Mouse (Mus musculus) stomach, embryonic 15.5 days (tissue): Measurements from ENCODE around the gene Card11. TPM values are rescaled to one million over a fixed set of nuclear protein-coding genes. Genes with fewer than 3 reads are reported as not detected.
A peak's percentile ranks its signal among the peaks of the same experiment; 100 is the strongest.

ENCODE experiments used
- ATAC-seq: fragments of 200-750 bp; cut with Nextera tagmentation; 2 replicates; pipeline ENCODE4 v1.8.0; 2017; ENCODE audit warnings: low read depth, moderate number of reproducible peaks, moderate TSS enrichment; ENCODE audit not compliant: insufficient read depth, low FRiP score
- H3K27ac ChIP-seq: fragments of 300-500 bp; sonication (generic); 2 replicates; pipeline ENCODE4 v1.5.1; 2015; ENCODE audit warnings: mild to moderate bottlenecking, inconsistent platforms
- H3K27me3 ChIP-seq: fragments of 300-500 bp; sonication (generic); replicated peaks from 2 replicates; pipeline ENCODE4 v1.6.1; 2015; ENCODE audit warnings: inconsistent platforms
- H3K36me3 ChIP-seq: fragments of 300-500 bp; sonication (generic); 2 replicates; pipeline ENCODE4 v1.6.1; 2015; ENCODE audit warnings: inconsistent platforms
- H3K4me1 ChIP-seq: fragments of 300-500 bp; sonication (generic); 2 replicates; pipeline ENCODE4 v1.6.1; 2015; ENCODE audit warnings: inconsistent platforms
- H3K4me2 ChIP-seq: fragments of 300-500 bp; sonication (generic); 2 replicates; pipeline ENCODE4 v1.6.1; 2015; ENCODE audit warnings: mild to moderate bottlenecking, inconsistent platforms
- H3K4me3 ChIP-seq: fragments of 300-500 bp; sonication (generic); replicated peaks from 2 replicates; pipeline ENCODE4 v1.5.1; 2015; ENCODE audit warnings: inconsistent platforms
- H3K9ac ChIP-seq: fragments of 300-500 bp; sonication (generic); 2 replicates; pipeline ENCODE4 v1.6.1; 2015; ENCODE audit warnings: inconsistent platforms
- H3K9me3 ChIP-seq: fragments of 300-500 bp; sonication (generic); 2 replicates; pipeline ENCODE4 v1.6.1; 2016; ENCODE audit warnings: inconsistent platforms
- WGBS: fragments of 180-500 bp; shearing (Covaris S2); methylation state at CpG from one replicate; pipeline ENCODE4 v1.1.7; 2015; 5-methylcytosine and 5-hydroxymethylcytosine counted together
- polyA plus RNA-seq: library from polyadenylated mRNA; unstranded; fragments of >200 nt; fragmentation: Nextera tagmentation; extraction: Ambion mirVana; gene quantifications from 2 replicates; pipeline ENCODE4 v1.2.1, GENCODE M21; 2015

Gene Card11
- polyA plus RNA-seq, 1 experiment from 2014 or later, result 0.26 TPM

DNA sequence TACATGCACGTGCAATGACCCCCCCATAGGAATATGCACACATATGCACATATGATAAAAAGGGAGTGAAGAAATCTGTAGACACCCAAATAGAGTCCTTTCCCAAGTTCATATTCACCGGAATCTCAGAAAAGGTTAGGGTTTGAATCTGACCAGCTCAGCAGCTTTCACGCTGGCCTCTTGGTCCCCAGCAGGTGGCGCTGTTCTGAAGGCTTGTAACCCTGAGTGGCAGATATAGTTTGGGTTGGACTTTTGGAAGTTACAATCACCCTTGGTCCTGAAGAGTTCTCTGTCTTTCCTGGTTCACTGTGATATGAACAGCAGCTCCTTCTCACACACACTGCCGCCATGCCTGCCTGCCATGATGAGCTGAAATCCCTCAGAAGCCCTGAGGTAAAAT lies 24.1 kb upstream of the Card11 start:
- 57% methylated on average over 5 of the region's 5 CpGs for WGBS
- Histone ChIP-seq H3K4me1 (no peaks in the 10 kb centered on the region), H3K27me3 (no peaks in the 10 kb centered on the region), H3K4me3 (no peak overlapping the region), H3K9ac (no peak overlapping the region), H3K4me2 (no peak overlapping the region), H3K27ac (no peak overlapping the region), H3K36me3 (no peaks in the 10 kb centered on the region), H3K9me3 (peaks cover 4% of the 10 kb centered on the region; the same call in 1 of the 2 replicates)
- no peak for ATAC-seq

- Histone ChIP-seq H3K27me3 (no peaks in the 10 kb centered on the region), H3K27ac (no peak overlapping the region), H3K4me3 (no peak overlapping the region), H3K36me3 (no peaks in the 10 kb centered on the region), H3K4me1 (no peaks in the 10 kb centered on the region), H3K9ac (no peak overlapping the region), H3K9me3 (peaks cover 4% of the 10 kb centered on the region; the same call in 1 of the 2 replicates), H3K4me2 (no peak overlapping the region)
- no peak for ATAC-seq
- 73% methylated on average over 2 of the region's 2 CpGs for WGBS
These were observed 17.7 kb upstream of the Card11 start for GRCm38 (mm10) chr5:141017927-141018700.

- H3K4me2 ChIP-seq, result no peak overlapping the region
- H3K27me3 ChIP-seq, result no peaks in the 10 kb centered on the region
- no peaks in the 10 kb centered on the region for H3K36me3 ChIP-seq
- 78% methylated on average over 1 of the region's 1 CpGs for WGBS
- ATAC-seq, result no peak
- H3K4me3 ChIP-seq, result no peak overlapping the region
- no peak overlapping the region for H3K9ac ChIP-seq
- H3K9me3 ChIP-seq, result no peaks in the 10 kb centered on the region
- no peaks in the 10 kb centered on the region for H3K4me1 ChIP-seq
- H3K27ac ChIP-seq, result no peak overlapping the region
These were observed 15.7 kb upstream of the Card11 start for GRCm38 (mm10) chr5:141016082-141016481.

- no peak overlapping the region for H3K27ac ChIP-seq
These were observed 13.8 kb upstream of the Card11 start for GRCm38 (mm10) chr5:141014216-141014615.

DNA sequence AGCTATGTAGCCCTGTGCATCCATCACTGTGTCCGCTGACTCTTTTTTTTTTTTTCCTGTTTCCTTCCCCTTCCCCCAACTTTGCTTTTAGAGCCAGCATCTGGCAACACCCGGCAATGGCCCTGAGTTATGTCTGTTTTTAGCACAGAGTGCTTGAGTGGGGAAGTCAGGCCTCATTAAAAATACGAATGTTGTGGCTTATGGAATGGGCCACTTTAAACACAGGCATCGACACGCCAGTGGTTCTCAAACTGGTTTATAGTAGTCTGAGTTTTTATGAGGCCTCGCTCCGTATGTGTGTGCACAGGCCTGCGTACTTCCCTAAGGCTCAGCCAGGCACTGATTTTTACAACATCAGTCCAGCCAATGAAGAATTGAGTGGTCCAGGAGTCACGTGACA lies 13.1 kb upstream of the Card11 start:
- Histone ChIP-seq H3K9me3 (no peaks in the 10 kb centered on the region), H3K4me1 (no peaks in the 10 kb centered on the region), H3K4me2 (0 out of 2 replicates have a peak overlapping the region, but pooled peaks have one; percentile 19), H3K27me3 (no peaks in the 10 kb centered on the region), H3K4me3 (no peak overlapping the region), H3K9ac (no peak overlapping the region), H3K27ac (0 out of 2 replicates have a peak overlapping the region, but pooled peaks have one; percentile 16), H3K36me3 (no peaks in the 10 kb centered on the region)
- no peak for ATAC-seq
- WGBS, result 44% methylated on average over 9 of the region's 9 CpGs

More at GRCm38 (mm10) chr5:141014216-141014615, 13.8 kb upstream of the Card11 start:
- WGBS, result 89% methylated on average over 6 of the region's 6 CpGs
- no peak for ATAC-seq
- Histone ChIP-seq H3K9me3 (no peaks in the 10 kb centered on the region), H3K36me3 (no peaks in the 10 kb centered on the region), H3K4me2 (no peak overlapping the region), H3K9ac (no peak overlapping the region), H3K27me3 (no peaks in the 10 kb centered on the region), H3K4me1 (no peaks in the 10 kb centered on the region), H3K4me3 (no peak overlapping the region)

- Histone ChIP-seq H3K36me3 (no peaks in the 10 kb centered on the region), H3K27ac (no peak overlapping the region), H3K4me1 (no peaks in the 10 kb centered on the region), H3K9me3 (no peaks in the 10 kb centered on the region), H3K4me2 (no peak overlapping the region), H3K27me3 (no peaks in the 10 kb centered on the region), H3K4me3 (no peak overlapping the region), H3K9ac (no peak overlapping the region)
- 68% methylated on average over 5 of the region's 5 CpGs for WGBS
- no peak for ATAC-seq
These were observed 5.1 kb upstream of the Card11 start for GRCm38 (mm10) chr5:141005491-141005890.

- no peaks in the 10 kb centered on the region for H3K27me3 ChIP-seq
- H3K4me2 ChIP-seq, result no peak overlapping the region
- no peaks in the 10 kb centered on the region for H3K36me3 ChIP-seq
- H3K4me3 ChIP-seq, result no peak overlapping the region
- WGBS, result 81% methylated on average over 3 of the region's 3 CpGs
- ATAC-seq, result no peak
- H3K27ac ChIP-seq, result no peak overlapping the region
- no peaks in the 10 kb centered on the region for H3K4me1 ChIP-seq
- H3K9ac ChIP-seq, result no peak overlapping the region
- H3K9me3 ChIP-seq, result no peaks in the 10 kb centered on the region
These were observed 3.8 kb upstream of the Card11 start for GRCm38 (mm10) chr5:141004078-141004763.

GRCm38 (mm10) chr5:140999178-140999672 lies 1.2 kb downstream of the Card11 start:
- Histone ChIP-seq H3K27me3 (no peaks in the 10 kb centered on the region), H3K27ac (no peak overlapping the region), H3K4me2 (no peak overlapping the region), H3K4me1 (no peaks in the 10 kb centered on the region), H3K9ac (no peak overlapping the region), H3K4me3 (no peak overlapping the region), H3K9me3 (no peaks in the 10 kb centered on the region), H3K36me3 (no peaks in the 10 kb centered on the region)
- 82% methylated on average over 7 of the region's 7 CpGs for WGBS
- ATAC-seq, result no peak

DNA sequence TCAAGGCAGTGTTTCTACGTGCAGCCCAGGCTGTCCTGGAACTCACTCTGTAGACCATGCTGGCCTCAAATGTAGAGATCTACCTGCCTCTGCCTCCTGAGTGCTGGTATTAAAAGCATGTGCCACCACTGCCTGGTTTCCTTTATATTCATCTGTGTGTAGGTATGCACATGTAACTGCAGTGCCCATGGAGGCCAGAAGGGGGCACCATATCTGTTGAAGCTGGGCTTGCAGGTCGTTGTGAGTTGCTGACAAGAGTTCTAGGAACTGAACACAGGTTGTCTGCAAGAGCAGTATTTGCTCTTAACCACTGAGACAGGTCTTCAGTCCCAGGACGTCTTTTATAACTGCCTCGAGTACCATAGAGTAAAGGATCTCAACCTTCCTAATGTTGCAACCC lies 2.6 kb downstream of the Card11 start:
- Histone ChIP-seq H3K4me3 (no peak overlapping the region), H3K9ac (no peak overlapping the region), H3K36me3 (no peaks in the 10 kb centered on the region), H3K27ac (no peak overlapping the region), H3K27me3 (no peaks in the 10 kb centered on the region), H3K4me1 (no peaks in the 10 kb centered on the region), H3K4me2 (no peak overlapping the region), H3K9me3 (no peaks in the 10 kb centered on the region)
- 74% methylated on average over 4 of the region's 4 CpGs for WGBS
- no peak for ATAC-seq

- Histone ChIP-seq H3K9me3 (no peaks in the 10 kb centered on the region), H3K9ac (no peak overlapping the region), H3K4me2 (no peak overlapping the region), H3K27ac (no peak overlapping the region), H3K36me3 (no peaks in the 10 kb centered on the region), H3K4me3 (no peak overlapping the region), H3K27me3 (no peaks in the 10 kb centered on the region), H3K4me1 (no peaks in the 10 kb centered on the region)
- 55% methylated on average over 11 of the region's 11 CpGs for WGBS
- no peak for ATAC-seq
These were observed 8.0 kb downstream of the Card11 start for GRCm38 (mm10) chr5:140992093-140993070.

DNA sequence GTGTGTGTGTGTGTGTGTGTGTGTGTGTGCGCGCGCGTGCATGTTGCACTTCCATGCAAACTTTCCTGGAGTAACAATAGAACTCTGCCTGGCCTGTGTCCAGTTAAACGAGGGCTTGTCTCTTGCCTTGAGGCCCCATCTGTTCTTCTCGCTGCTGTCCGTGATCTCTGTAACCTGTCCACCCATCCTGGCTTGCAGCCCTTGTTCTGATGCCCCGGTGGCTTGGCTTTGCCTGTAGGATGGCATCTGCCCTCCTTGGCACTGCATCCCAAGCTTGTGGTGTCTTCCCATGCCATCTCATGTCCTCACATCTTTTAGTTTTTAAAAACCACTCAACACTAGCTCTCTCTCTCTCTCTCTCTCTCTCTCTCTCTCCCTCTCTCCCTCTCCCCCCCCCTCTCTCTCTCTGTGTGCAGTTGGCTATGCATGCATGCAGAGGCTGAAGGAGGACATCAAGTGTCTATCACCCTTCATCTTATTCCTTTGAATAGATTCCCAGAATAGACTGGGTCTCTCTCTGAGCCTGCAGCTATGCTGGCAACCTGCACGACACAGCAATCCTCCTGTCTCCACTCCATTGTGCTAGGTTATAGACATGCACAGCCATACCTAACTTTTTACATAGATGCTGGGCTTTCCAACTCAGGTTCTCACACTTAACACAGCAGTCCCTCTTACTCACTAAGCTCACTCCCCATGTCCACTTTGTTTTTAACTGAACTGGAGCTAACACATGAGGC lies 14.9 kb downstream of the Card11 start:
- no peak overlapping the region for H3K4me2 ChIP-seq
- no peaks in the 10 kb centered on the region for H3K9me3 ChIP-seq
- no peaks in the 10 kb centered on the region for H3K27me3 ChIP-seq
- H3K27ac ChIP-seq, result no peak overlapping the region
- H3K9ac ChIP-seq, result no peak overlapping the region
- WGBS, result 88% methylated on average over 9 of the region's 9 CpGs
- H3K36me3 ChIP-seq, result no peaks in the 10 kb centered on the region
- no peaks in the 10 kb centered on the region for H3K4me1 ChIP-seq
- ATAC-seq, result no peak
- H3K4me3 ChIP-seq, result no peak overlapping the region
